Mouse (Mus musculus): ENCODE results near the gene Swt1. TPM values are rescaled to one million over a fixed set of nuclear protein-coding genes. Genes with fewer than 3 reads are reported as not detected.
"Not testable (repeated sequence)": the region's sequence is repeated elsewhere in the genome, so short reads cannot be mapped to it uniquely, and the experiment has no call there.

Swt1 gene
- polyA plus RNA-seq, 1 experiment from 2014 or later = 13.9 TPM

DNA sequence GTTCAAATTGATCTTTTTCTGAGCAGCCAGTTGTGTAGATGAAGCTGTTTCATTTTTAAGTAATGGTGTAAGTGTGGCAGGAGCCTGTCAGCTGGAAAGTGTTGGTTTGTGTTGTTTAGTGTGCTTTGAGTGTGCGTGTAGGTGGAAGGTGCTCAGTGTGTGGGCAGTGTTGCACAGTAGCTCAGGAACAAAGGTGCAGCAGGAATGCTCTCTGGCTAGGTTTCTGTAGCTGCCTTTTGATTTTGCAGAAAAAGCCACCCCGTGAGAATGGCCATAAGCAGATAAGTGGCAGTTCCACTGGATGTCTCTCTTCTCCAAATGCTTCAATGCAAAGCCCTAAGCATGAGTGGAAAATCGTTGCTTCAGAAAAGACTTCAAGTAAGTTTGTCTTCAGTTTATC lies 68.9 kb downstream of the Swt1 start:
- 98% methylated on average over 3 of the region's 3 CpGs for WGBS
- no peaks in the 10 kb centered on the region for H3K9me3 ChIP-seq
- no peak overlapping the region for H3K27ac ChIP-seq
- H3K9ac ChIP-seq = no peak overlapping the region
- no peak for ATAC-seq (replicated peaks)
- peaks cover 64% of the 10 kb centered on the region for H3K36me3 ChIP-seq (replicated peaks)
- no peak overlapping the region for H3K4me2 ChIP-seq
- no peaks in the 10 kb centered on the region for H3K27me3 ChIP-seq (replicated peaks)
- no peak overlapping the region for H3K4me3 ChIP-seq
- no peaks in the 10 kb centered on the region for H3K4me1 ChIP-seq

DNA sequence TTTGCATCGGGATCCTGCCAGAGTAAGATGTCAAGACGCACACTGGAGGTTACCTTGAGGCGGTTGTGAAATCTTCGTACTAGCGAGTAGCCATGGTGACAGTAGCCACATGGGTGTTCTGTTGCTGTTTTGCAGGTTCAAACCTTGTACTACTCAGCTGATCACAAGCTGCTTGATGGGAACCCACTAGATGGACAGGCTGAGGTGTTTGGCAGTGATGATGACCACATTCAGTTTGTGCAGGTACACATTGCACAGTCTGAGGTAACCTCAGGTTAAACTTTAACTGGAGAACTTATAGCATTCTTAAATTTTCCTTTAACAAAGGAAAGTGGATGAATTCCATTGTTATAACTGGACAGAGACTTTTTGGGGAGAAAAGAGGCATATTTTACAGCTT lies 72.3 kb downstream of the Swt1 start:
- ATAC-seq (replicated peaks) = no peak
- H3K4me3 ChIP-seq = no peak overlapping the region
- peaks cover 68% of the 10 kb centered on the region for H3K36me3 ChIP-seq (replicated peaks)
- no peaks in the 10 kb centered on the region for H3K27me3 ChIP-seq (replicated peaks)
- no peak overlapping the region for H3K4me2 ChIP-seq
- H3K27ac ChIP-seq = no peak overlapping the region
- H3K4me1 ChIP-seq = no peaks in the 10 kb centered on the region
- 91% methylated on average over 5 of the region's 5 CpGs for WGBS
- no peak overlapping the region for H3K9ac ChIP-seq
- H3K9me3 ChIP-seq = no peaks in the 10 kb centered on the region

DNA sequence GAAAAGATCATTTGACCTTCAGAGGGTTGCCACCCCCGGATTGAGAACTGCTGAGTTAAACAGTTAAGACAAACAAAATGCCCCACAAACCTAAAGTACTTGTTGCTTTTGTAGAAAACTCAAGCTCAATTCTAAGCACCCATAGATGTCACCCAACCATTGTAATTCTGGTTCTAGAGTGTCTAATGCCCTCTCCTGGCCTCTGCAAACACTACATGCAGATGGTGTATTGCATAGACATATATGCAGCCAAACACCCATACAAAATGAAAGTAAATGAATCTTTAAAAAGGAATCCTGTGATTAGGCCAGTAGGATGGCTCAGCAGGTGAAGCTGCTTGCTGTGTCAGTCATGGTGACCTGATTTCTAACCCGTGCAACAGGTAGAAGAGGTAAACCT lies 75.3 kb downstream of the Swt1 start:
- Histone ChIP-seq H3K27ac (no peak overlapping the region), H3K4me1 (peaks cover 16% of the 10 kb centered on the region), H3K36me3 (replicated peaks) (peaks cover 52% of the 10 kb centered on the region), H3K4me3 (no peak overlapping the region), H3K27me3 (replicated peaks) (no peaks in the 10 kb centered on the region), H3K9me3 (no peaks in the 10 kb centered on the region), H3K9ac (no peak overlapping the region), H3K4me2 (no peak overlapping the region)
- WGBS = 86% methylated on average over 2 of the region's 2 CpGs
- no peak for ATAC-seq (replicated peaks)

DNA sequence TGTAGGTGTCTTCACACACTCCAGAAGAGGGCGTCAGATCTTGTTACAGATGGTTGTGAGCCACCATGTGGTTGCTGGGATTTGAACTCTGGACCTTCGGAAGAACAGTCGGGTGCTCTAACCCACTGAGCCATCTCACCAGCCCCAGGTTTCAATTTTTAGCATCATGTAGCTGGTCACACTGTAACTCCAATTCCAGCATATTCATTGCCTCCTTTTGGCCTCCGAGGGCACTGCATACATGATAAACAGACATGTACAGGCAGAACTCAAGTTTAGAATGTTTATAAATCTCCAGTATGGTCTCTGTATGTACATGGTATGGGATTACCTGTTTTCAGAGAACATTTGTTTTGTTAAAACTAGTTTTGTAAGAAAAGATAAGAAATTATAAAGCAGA lies 80.0 kb downstream of the Swt1 start:
- ATAC-seq (replicated peaks); H3K27ac ChIP-seq; H3K9ac ChIP-seq; H3K4me3 ChIP-seq; H3K27me3 ChIP-seq (replicated peaks); H3K4me2 ChIP-seq; H3K9me3 ChIP-seq: not testable (repeated sequence)
- WGBS = 75% methylated on average over 4 of the region's 4 CpGs
- H3K4me1 ChIP-seq = peaks cover 38% of the 10 kb centered on the region
- H3K36me3 ChIP-seq (replicated peaks) = peaks cover 21% of the 10 kb centered on the region

DNA sequence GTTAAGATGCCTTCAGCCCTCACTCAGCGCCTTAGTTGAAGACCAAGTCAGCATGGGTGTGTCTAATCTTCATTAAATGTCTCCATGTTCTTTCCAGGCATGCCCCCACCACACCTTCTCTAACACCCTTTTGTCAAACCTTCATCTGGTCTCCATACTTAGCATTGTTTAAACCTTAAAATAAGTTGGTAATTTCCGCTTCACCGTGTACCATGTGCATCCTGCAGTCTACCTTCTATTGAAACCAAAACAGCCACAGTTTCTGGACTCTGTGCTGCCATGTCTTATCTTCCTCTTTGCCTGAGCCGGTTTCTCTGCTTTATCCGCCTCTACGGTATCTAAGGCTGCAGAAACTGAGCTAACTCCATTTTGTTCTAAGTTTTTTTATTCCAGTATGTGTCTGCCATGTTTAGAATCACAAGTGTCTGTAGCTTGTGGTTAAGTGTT lies 81.6 kb downstream of the Swt1 start:
- no peak for ATAC-seq (replicated peaks)
- H3K9me3 ChIP-seq = no peaks in the 10 kb centered on the region
- H3K9ac ChIP-seq = peak overlapping the region; percentile 90
- H3K4me1 ChIP-seq = peaks cover 46% of the 10 kb centered on the region
- H3K27ac ChIP-seq = no peak overlapping the region
- peak overlapping the region; percentile 82 for H3K4me3 ChIP-seq
- peaks cover 7% of the 10 kb centered on the region; the same call in 1 of the 2 replicates for H3K36me3 ChIP-seq (replicated peaks)
- H3K27me3 ChIP-seq (replicated peaks) = no peaks in the 10 kb centered on the region
- WGBS = 37% methylated on average over 6 of the region's 6 CpGs
- peak overlapping the region; percentile 54 for H3K4me2 ChIP-seq

DNA sequence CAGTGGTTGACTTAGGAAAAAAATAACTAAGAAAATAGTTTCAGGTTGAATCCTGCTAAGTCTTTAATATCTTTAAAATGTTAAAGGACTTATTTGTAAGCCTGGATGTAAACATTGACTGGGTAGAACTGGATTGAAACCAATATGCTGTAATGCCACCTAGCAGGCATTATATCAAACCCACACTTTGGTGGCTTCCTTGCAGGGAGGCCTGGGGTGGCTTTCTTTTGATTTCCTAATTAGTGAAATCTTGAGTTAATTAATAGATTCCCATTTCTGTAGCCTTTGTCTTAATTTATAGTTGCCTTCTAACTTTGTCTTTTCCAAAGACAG lies 82.4 kb downstream of the Swt1 start:
- Histone ChIP-seq H3K4me3 (peak overlapping the region; percentile 82), H3K27ac (0 out of 2 replicates have a peak overlapping the region, but pooled peaks have one; percentile 95), H3K9me3 (no peaks in the 10 kb centered on the region), H3K27me3 (replicated peaks) (no peaks in the 10 kb centered on the region), H3K9ac (peak overlapping the region; percentile 90; the same call in 1 of the 2 replicates), H3K4me2 (peak overlapping the region; percentile 54), H3K36me3 (replicated peaks) (no peaks in the 10 kb centered on the region; the same call in 1 of the 2 replicates), H3K4me1 (peaks cover 46% of the 10 kb centered on the region)
- no peak for ATAC-seq (replicated peaks)

DNA sequence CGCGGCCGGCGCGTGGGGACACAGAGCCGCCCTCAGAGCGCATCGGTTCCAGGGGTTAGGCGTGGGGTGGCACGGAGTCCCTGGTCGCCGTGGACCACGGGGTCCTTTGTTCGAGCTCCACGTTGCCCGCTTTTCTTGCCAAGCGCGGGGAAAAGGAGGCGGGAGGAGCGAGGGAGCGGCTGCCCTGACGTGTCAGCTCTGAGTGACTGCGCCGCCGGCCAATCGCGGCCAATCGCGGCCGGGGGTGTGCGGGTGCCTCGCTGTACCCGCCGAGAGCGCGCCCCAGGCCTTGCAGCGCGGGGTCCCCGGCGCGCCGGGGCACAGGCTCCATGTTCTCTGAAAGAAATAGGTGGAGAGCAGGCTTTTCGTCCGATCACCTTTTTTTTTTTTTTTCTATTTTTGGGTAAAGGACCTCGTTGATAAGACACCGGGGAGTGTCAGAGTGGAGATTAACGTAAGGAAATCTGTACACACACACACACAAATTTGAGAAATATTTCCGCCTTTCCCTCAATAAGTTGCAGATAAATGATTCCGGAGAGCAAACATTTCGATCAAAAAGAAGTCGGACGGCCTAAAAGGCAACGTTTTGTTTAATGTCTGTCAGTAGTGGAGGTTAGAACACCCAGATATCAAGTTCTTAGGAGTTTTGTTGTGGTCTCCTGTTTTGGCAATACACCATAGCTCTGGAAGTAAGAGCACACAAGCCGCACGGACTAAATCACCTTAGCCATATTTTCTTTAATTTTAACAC lies 83.0 kb downstream of the Swt1 start:
- Histone ChIP-seq H3K4me2 (peak overlapping the region; percentile 54), H3K27me3 (replicated peaks) (no peaks in the 10 kb centered on the region), H3K36me3 (replicated peaks) (no peaks in the 10 kb centered on the region; the same call in 1 of the 2 replicates), H3K9ac (peak overlapping the region; percentile 90), H3K4me1 (peaks cover 45% of the 10 kb centered on the region), H3K4me3 (peak overlapping the region; percentile 82), H3K9me3 (no peaks in the 10 kb centered on the region), H3K27ac (peak overlapping the region; percentile 95)
- ATAC-seq (replicated peaks) = peak; percentile 88
- under 1% methylated on average over 54 of the region's 55 CpGs for WGBS

DNA sequence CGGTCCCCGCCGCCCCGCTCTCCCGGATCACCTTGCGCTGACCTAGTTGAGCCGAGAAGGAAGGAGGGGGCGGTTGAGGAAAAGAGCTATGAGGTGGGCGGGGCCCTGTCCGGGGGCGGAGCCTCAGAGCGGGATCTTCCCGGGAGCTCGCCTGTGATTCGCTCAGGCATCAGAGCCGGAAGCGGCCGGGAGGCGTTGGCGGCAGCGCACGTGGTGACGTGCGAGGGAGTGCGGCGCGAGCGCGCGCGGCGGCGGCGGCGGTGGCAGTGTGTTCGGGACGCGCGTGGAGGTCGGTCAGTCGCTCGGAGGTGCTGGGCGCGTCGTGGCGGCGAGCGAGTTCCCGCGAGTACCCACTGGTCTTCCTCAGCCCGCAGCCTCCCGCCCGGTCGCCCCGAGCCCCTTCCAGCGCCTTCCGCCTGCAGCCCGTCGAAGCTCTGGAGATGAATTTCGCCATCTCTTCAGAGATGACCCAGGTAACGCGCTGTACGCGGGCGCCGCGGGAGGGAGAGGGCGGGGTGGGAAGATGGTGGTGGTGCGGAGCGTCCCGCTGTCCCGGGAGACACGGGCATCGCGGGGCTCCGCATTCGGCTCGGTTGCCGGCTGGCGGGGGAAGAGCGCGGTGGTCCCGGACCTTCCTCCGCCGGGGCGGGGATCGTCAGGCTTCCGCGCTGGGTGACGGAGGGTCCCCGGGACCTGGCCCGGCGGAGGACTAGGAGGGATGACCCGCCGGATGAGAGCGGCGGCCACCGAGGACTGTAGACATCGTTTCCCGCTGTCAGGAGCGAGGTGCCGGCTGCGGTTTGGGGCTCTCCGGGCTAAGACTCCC lies 83.8 kb downstream of the Swt1 start, which contains the start of gene Ivns1abp:
TSS of gene Ivns1abp (plus strand) at position 195 of the 826 bp plus-strand sequence.
- WGBS = under 1% methylated on average over 94 of the region's 104 CpGs
- ATAC-seq (replicated peaks) = peak; percentile 97
- peak within 1 kb of the TSS; percentile 82 for H3K4me3 ChIP-seq
- H3K9me3 ChIP-seq = no peaks in the 10 kb centered on the region
- no peaks in the 10 kb centered on the region for H3K36me3 ChIP-seq (replicated peaks)
- no peaks in the 10 kb centered on the region for H3K27me3 ChIP-seq (replicated peaks)
- peak within 1 kb of the TSS; percentile 90 for H3K9ac ChIP-seq
- H3K27ac ChIP-seq = peak within 1 kb of the TSS; percentile 95
- H3K4me1 ChIP-seq = peaks cover 40% of the 10 kb centered on the region
- peak within 1 kb of the TSS; percentile 54 for H3K4me2 ChIP-seq

DNA sequence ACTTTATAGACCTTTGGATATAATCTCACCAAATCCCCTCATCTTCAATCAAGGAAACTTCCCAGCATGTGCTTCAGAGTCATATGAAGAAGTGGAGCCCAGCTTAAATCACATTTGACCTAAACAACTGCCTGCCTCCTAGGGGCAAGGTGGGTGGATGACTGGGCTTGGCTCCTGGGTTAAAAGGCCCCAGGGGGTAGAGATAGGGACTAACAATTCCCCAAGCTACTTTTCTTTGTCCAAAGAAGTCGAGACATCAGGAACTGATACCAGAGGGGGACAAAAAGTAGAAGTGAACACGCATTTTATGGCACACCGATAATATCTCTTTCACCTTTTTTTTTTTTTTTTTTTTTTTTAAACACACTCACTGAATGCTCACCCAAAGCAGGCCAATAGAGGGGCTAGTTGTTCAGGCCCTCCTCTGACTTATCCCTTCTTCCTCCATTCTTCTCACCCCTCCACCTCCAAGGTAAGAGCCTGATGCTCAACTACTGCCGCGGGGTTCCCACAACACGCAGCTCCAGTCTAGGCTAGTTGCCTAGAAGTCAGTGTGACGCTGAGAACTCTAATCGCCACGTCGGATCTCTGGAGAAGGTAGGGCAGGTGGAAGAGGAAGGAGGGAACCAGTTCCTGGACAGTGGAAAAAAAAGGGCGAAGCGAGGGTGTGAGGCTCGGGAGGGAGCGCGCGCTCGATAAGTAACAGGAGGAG lies 84.5 kb downstream of the Swt1 start:
- Histone ChIP-seq H3K4me2 (peak overlapping the region; percentile 54), H3K4me1 (peaks cover 36% of the 10 kb centered on the region), H3K4me3 (peak overlapping the region; percentile 82), H3K9ac (peak overlapping the region; percentile 54), H3K27me3 (replicated peaks) (no peaks in the 10 kb centered on the region), H3K9me3 (no peaks in the 10 kb centered on the region), H3K36me3 (replicated peaks) (no peaks in the 10 kb centered on the region), H3K27ac (peak overlapping the region; percentile 95)
- ATAC-seq (replicated peaks) = no peak
- WGBS = 1% methylated on average over 17 of the region's 17 CpGs

DNA sequence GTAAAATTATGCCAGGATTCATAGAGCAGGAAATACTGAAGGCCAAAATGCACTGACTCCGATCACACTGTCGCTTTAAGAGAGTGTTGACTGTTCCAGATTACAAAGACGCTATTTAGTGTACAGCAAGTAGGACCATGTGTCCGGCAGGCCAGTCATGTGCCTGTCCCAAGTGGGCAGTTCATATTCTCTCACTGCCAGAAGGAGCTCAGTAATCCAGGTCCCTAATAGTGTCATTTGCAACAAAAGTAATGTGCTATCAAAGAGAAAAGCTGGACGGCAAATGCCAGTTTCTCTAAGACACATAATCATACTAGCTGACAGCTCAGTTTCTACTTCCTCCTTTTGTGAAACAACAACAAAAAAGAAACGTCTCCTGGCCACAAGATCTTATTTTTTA lies 85.3 kb downstream of the Swt1 start:
- peak overlapping the region; percentile 5; the same call in 1 of the 2 replicates for H3K9ac ChIP-seq
- peak overlapping the region; percentile 54 for H3K4me2 ChIP-seq
- no peak overlapping the region for H3K27ac ChIP-seq
- 32% methylated on average over 6 of the region's 6 CpGs for WGBS
- H3K9me3 ChIP-seq = no peaks in the 10 kb centered on the region
- no peaks in the 10 kb centered on the region for H3K27me3 ChIP-seq (replicated peaks)
- no peak for ATAC-seq (replicated peaks)
- H3K4me1 ChIP-seq = peaks cover 31% of the 10 kb centered on the region
- H3K4me3 ChIP-seq = peak overlapping the region; percentile 82; the same call in 1 of the 2 replicates
- H3K36me3 ChIP-seq (replicated peaks) = no peaks in the 10 kb centered on the region

DNA sequence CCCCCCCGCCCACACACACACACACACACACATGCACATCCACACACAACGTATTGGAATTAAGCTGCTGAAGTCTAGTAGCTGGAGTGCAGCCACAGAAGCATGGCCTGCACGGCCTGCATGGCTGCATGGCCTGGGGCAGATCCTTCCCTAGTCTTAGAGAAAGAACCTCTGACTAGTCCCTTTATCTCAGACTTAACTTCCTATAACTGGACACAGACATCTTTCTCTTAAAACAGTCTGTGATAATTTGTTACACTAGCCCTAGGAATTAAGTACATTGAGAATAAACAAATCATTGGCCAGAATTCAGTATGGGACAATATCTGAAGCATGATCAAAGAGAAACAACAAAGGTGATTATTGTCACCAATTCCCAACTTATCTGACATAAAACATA lies 85.9 kb downstream of the Swt1 start:
- Histone ChIP-seq H3K27ac (no peak overlapping the region), H3K36me3 (replicated peaks) (no peaks in the 10 kb centered on the region), H3K4me1 (peaks cover 31% of the 10 kb centered on the region), H3K9ac (no peak overlapping the region), H3K9me3 (no peaks in the 10 kb centered on the region), H3K4me3 (no peak overlapping the region), H3K4me2 (no peak overlapping the region), H3K27me3 (replicated peaks) (no peaks in the 10 kb centered on the region)
- 67% methylated on average over 3 of the region's 3 CpGs for WGBS
- no peak for ATAC-seq (replicated peaks)
